Mouse (Mus musculus) lung, adult 2 months (tissue): ENCODE measurements around the gene Slc16a5. TPM values are rescaled to one million over a fixed set of nuclear protein-coding genes. Genes with fewer than 3 reads are reported as not detected.
A peak's percentile ranks its signal among the peaks of the same experiment; 100 is the strongest.
"Not testable (repeated sequence)": the region's sequence is repeated elsewhere in the genome, so short reads cannot be mapped to it uniquely, and the experiment has no call there.

Source experiments
- DNase-seq: peaks from one replicate; pipeline ENCODE4 v3.0.0; 2022
- H3K4me1 ChIP-seq: fragments of 200-500 bp; 2 replicates; pipeline ENCODE4 v1.6.1; 2011; ENCODE audit warnings: low read length; ENCODE audit not compliant: control insufficient read depth, insufficient read depth
- H3K4me3 ChIP-seq: fragments of 200-500 bp; replicated peaks from 2 replicates; pipeline ENCODE3; 2011; ENCODE audit warnings: low read depth, mild to moderate bottlenecking, control low read depth, low read length; ENCODE audit errors: extremely low read depth
- CTCF ChIP-seq: fragments of 200-500 bp; IDR thresholded peaks from 2 replicates; pipeline ENCODE4 v1.5.1; 2011; ENCODE audit warnings: mild to moderate bottlenecking, low read length, control low read depth; ENCODE audit not compliant: insufficient read depth
- POLR2A ChIP-seq: fragments of 200-500 bp; IDR thresholded peaks from 2 replicates; pipeline ENCODE4 v1.6.1; 2011; ENCODE audit warnings: low read depth, mild to moderate bottlenecking, control low read depth, low read length, borderline replicate concordance; ENCODE audit errors: extremely low read depth
- WGBS: fragments of 180-500 bp; shearing (Covaris S2); methylation state at CpG from one replicate; pipeline ENCODE4 v1.1.7; 2018; 5-methylcytosine and 5-hydroxymethylcytosine counted together
- polyA plus RNA-seq: library from polyadenylated mRNA; depleted of rRNA; stranded (reverse); fragments of >200 nt; gene quantifications from 2 replicates; pipeline ENCODE4 v1.2.3, GENCODE M21; 2012

Gene Slc16a5
- polyA plus RNA-seq, 1 experiment = 0.95 TPM

- peaks cover 12% of the 10 kb centered on the region for H3K4me1 ChIP-seq
- no peak for TF ChIP-seq CTCF
- TF ChIP-seq POLR2A = no peak
- H3K4me3 ChIP-seq = peak overlapping the region; percentile 98
- DNase-seq = no peak
- 2% methylated on average over 28 of the region's 28 CpGs for WGBS
Observed at GRCm38 (mm10) chr11:115475758-115476237, 13.5 kb downstream of the Slc16a5 start.

DNA sequence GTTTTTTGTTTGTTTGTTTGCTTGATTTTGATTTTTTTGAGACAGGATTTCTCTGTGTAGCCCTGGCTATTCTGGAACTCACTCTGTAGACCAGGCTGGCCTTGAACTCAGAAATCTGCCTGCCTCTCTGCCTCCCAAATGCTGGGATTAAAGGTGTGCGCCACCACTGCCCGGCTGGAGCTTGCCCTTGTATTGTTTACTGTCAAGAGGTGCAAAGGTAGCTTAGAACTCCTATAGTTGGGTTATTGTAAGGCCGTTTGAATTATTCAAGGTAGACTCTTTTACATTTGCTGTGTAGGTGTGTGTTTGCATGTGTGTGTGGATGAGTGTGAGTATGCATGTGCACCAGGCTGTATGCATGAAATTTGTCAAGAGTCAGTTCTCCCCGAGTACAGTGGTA lies 14.4 kb downstream of the Slc16a5 start:
- WGBS = 74% methylated on average over 4 of the region's 4 CpGs
- not testable (repeated sequence) for DNase-seq, H3K4me3 ChIP-seq
- H3K4me1 ChIP-seq = peaks cover 12% of the 10 kb centered on the region

DNA sequence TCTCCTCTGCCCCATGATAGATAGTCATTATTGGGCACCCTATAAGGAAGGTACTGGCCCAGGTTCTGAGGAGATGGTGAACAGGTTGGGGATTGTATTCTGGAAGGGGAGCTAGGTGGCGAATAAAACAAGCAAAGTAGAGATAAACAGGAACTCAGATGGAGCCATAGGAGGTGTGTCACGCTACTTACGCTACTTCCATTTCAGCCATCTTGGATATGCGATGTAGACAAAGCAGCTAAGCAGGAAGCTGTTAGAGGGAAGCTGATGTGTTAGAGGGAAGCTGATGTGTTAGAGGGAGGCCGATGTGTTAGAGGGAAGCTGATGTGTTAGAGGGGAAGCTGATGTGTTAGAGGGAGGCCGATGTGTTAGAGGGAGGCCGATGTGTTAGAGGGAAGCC lies 15.1 kb downstream of the Slc16a5 start:
- not testable (repeated sequence) for DNase-seq, H3K4me3 ChIP-seq
- H3K4me1 ChIP-seq = peaks cover 12% of the 10 kb centered on the region
- WGBS = 59% methylated on average over 7 of the region's 7 CpGs

- no peak for DNase-seq
- no peak for TF ChIP-seq POLR2A
- TF ChIP-seq CTCF = no peak
- Histone ChIP-seq H3K4me1 (peaks cover 9% of the 10 kb centered on the region), H3K4me3 (no peak overlapping the region)
- 76% methylated on average over 9 of the region's 9 CpGs for WGBS
Observed at GRCm38 (mm10) chr11:115478296-115478938, 16.1 kb downstream of the Slc16a5 start.

- 71% methylated on average over 6 of the region's 6 CpGs for WGBS
- TF ChIP-seq CTCF (no peak), POLR2A (no peak)
- Histone ChIP-seq H3K4me3 (no peak overlapping the region), H3K4me1 (no peaks in the 10 kb centered on the region; the same call in 1 of the 2 replicates)
- DNase-seq = no peak
Observed at GRCm38 (mm10) chr11:115481553-115482259, 19.4 kb downstream of the Slc16a5 start.

DNA sequence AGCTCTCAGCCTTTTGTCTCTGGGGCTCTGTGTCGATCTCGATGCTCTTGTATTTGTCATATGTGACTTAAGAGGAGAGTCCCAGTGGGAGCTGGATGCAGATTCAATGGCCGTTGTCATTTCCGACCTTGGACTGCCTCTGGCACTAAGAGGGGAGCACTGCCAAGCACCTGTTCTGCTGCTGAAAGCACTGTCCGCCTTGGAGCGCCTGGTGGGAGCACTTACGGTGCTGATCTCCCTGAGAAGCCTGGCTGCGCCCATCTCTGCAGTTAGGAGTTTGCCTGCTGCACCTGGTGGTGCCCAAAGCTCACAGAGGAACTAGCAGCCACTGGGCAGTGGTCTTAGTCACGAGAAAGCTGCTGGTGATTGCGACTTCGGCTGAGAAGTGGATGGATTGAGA lies 21.0 kb downstream of the Slc16a5 start:
- DNase-seq = no peak

DNA sequence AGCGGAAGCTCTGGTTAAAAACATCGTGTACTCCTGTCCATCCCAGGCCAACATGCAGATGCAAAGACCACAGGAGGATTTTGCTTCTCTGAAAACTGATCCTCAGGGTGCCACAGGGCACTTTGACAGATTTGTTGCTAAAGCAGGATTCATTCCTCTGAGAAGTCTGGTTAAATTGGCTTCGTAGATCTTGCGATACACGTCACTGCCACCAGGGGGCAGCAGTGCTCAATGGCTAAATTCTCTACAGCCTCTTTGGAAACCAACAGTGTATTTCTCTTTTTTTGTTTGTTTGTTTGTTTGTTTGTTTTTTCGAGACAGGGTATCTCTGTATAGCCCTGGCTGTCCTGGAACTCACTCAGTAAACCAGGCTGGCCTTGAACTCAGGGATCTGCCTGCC lies 21.5 kb downstream of the Slc16a5 start:
- peak; percentile 77 for DNase-seq
- no peak overlapping the region for H3K4me3 ChIP-seq
- no peaks in the 10 kb centered on the region for H3K4me1 ChIP-seq
- 19% methylated on average over 6 of the region's 6 CpGs for WGBS
- TF ChIP-seq POLR2A = no peak
- peak; percentile 82 for TF ChIP-seq CTCF

More for the DNA sequence above, 21.0 kb downstream of the Slc16a5 start:
- no peaks in the 10 kb centered on the region for H3K4me1 ChIP-seq
- no peak overlapping the region for H3K4me3 ChIP-seq
- 78% methylated on average over 11 of the region's 11 CpGs for WGBS
- TF ChIP-seq POLR2A (no peak), CTCF (no peak)

- Histone ChIP-seq H3K4me3 (no peak overlapping the region), H3K4me1 (no peaks in the 10 kb centered on the region)
- 83% methylated on average over 12 of the region's 12 CpGs for WGBS
- no peak for TF ChIP-seq POLR2A
- TF ChIP-seq CTCF = no peak
- no peak for DNase-seq
Observed at GRCm38 (mm10) chr11:115485155-115485554, 22.9 kb downstream of the Slc16a5 start.

DNA sequence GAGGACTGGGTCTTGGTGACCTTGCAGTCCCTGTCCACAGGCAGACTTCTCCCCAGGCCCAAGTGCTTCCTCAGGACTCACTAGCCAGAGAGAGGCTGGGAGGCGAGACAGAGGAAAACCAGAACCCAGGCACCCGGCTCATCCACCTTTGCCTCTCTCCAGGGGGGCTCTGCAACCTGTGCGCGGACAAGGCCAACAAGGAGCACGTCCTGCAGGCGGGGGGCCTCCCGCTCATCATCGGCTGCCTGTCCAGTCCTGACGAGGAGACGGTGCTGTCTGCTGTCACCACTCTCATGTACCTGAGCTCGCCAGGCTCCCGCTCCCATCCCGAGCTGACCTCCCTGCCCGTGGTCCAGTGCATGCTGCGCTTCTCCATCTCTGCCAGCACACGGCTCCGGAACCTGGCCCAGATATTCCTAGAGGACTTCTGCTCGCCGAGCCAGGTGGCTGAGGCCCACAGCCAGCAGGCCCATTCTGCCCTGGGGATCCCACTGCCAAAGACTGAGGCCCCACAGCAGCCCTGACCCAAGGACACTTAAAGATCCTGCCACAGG lies 26.4 kb downstream of the Slc16a5 start:
- no peak for DNase-seq
- H3K4me1 ChIP-seq = peaks cover 9% of the 10 kb centered on the region; the same call in 1 of the 2 replicates
- no peak overlapping the region for H3K4me3 ChIP-seq
- 88% methylated on average over 19 of the region's 19 CpGs for WGBS
- no peak for TF ChIP-seq CTCF
- no peak for TF ChIP-seq POLR2A
